Mouse (Mus musculus) lung, embryonic 16.5 days (tissue): ENCODE results near the gene Etl4. TPM values are rescaled to one million over a fixed set of nuclear protein-coding genes. Genes with fewer than 3 reads are reported as not detected.
"Not testable (repeated sequence)": the region's sequence is repeated elsewhere in the genome, so short reads cannot be mapped to it uniquely, and the experiment has no call there.

Experiments used
- ATAC-seq: fragments of 200-750 bp; cut with Nextera tagmentation; 2 replicates; pipeline ENCODE4 v1.8.0; 2017; ENCODE audit warnings: low read depth, mild to moderate bottlenecking, moderate library complexity
- H3K27ac ChIP-seq: fragments of 300-500 bp; sonication (generic); 2 replicates; pipeline ENCODE4 v1.5.1; 2014; ENCODE audit warnings: mild to moderate bottlenecking, control low read depth, low read length
- H3K27me3 ChIP-seq: fragments of 300-500 bp; sonication (generic); 2 replicates; pipeline ENCODE4 v1.6.1; 2014; ENCODE audit warnings: low read depth, low read length, mixed read lengths; ENCODE audit not compliant: control insufficient read depth, insufficient read depth
- H3K36me3 ChIP-seq: fragments of 300-500 bp; sonication (generic); 2 replicates; pipeline ENCODE4 v1.6.1; 2014; ENCODE audit warnings: low read length; ENCODE audit not compliant: control insufficient read depth, insufficient read depth
- H3K4me1 ChIP-seq: fragments of 300-500 bp; sonication (generic); replicated peaks from 2 replicates; pipeline ENCODE4 v1.6.1; 2014; ENCODE audit warnings: low read length, mixed read lengths; ENCODE audit not compliant: control insufficient read depth, insufficient read depth
- H3K4me2 ChIP-seq: fragments of 300-500 bp; sonication (generic); 2 replicates; pipeline ENCODE4 v1.6.1; 2014; ENCODE audit warnings: low read depth, low read length, control low read depth
- H3K4me3 ChIP-seq: fragments of 300-500 bp; sonication (generic); 2 replicates; pipeline ENCODE4 v1.5.1; 2014; ENCODE audit warnings: mild to moderate bottlenecking, low read length, control low read depth
- H3K9ac ChIP-seq: fragments of 300-500 bp; sonication (generic); 2 replicates; pipeline ENCODE4 v1.6.1; 2014; ENCODE audit warnings: low read length, control low read depth
- H3K9me3 ChIP-seq: fragments of 300-500 bp; sonication (generic); 2 replicates; pipeline ENCODE4 v1.6.1; 2016; ENCODE audit warnings: low read length; ENCODE audit not compliant: control insufficient read depth
- WGBS: fragments of 180-500 bp; shearing (Covaris S2); extraction: QIAGEN DNeasy Blood & Tissue Kit; methylation state at CpG from one replicate; pipeline ENCODE4 v1.1.7; 2014; 5-methylcytosine and 5-hydroxymethylcytosine counted together
- polyA plus RNA-seq: library from polyadenylated mRNA; unstranded; fragments of >200 nt; fragmentation: Nextera tagmentation; extraction: Ambion mirVana; gene quantifications from 2 replicates; pipeline ENCODE4 v1.2.1, GENCODE M21; 2015

Etl4 gene
- polyA plus RNA-seq, 1 experiment from 2014 or later, result 28.2 TPM

DNA sequence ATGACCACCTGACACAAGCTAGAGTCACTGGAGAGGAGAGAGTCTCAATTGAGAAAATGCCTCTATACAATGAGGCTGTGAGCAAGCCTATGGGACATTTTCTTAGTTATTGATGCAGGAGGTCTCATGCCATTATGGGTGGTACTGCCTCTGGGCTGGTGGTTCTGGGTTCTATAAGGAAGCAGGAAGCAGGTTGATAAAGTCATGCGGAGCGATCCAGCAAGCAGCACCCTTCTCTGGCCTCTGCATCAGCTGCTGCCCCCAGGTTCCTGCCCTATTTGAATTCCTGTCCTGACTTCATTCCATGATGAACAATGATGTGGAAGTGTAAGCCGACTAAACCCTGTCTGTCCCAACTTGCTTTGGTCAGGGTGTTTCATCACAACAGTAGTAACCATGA, 753.1 kb downstream of the Etl4 start:
- Histone ChIP-seq H3K27ac (no peak overlapping the region), H3K36me3 (peaks cover 2% of the 10 kb centered on the region; the same call in 1 of the 2 replicates), H3K4me3 (no peak overlapping the region), H3K27me3 (no peaks in the 10 kb centered on the region), H3K9ac (no peak overlapping the region), H3K4me2 (no peak overlapping the region), H3K4me1 (peaks cover 3% of the 10 kb centered on the region), H3K9me3 (no peaks in the 10 kb centered on the region)
- WGBS, result 85% methylated on average over 3 of the region's 3 CpGs
- no peak for ATAC-seq

DNA sequence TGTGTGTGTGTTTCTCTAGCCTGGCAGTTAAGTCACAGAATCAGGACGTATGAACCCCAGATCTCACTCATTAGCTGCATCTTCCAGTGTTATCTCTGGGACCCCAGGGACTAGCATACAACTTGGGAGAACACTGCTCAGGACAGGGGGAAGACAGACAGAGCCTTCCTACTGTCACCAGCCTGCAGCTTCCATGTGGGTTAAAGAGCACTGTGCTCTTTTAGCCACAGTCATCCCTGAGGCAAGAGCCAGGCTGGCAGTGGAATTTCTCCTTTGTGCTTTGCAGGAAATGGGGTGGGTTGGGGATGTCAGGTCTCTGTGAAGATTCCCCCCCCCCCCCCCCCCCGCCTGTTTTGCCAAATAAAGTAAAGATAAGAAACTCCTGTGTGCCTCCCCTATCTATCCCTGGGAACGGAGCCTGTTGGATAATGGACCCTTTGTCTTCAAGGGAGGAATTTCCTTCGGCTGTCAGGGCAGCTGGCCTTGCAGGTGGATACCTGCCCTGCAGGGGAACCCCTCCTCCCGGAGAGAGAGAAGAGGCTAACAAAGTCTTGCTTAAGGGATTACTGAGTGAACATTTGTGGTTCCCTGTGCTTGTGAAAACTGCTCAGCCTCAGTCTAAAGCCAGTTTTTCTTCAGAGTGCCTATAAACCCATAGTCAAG, 755.9 kb downstream of the Etl4 start:
- Histone ChIP-seq H3K36me3 (peaks cover 2% of the 10 kb centered on the region; the same call in 1 of the 2 replicates), H3K27ac (peak overlapping the region; percentile 21; the same call in 1 of the 2 replicates), H3K9me3 (no peaks in the 10 kb centered on the region), H3K27me3 (no peaks in the 10 kb centered on the region), H3K4me1 (peaks cover 3% of the 10 kb centered on the region; the same call in 1 of the 2 replicates), H3K4me3 (no peak overlapping the region), H3K4me2 (no peak overlapping the region), H3K9ac (no peak overlapping the region)
- whole genome bisulfite sequencing, result 26% methylated on average over 4 of the region's 5 CpGs
- ATAC-seq, result peak; percentile 67; the same call in 1 of the 2 replicates

DNA sequence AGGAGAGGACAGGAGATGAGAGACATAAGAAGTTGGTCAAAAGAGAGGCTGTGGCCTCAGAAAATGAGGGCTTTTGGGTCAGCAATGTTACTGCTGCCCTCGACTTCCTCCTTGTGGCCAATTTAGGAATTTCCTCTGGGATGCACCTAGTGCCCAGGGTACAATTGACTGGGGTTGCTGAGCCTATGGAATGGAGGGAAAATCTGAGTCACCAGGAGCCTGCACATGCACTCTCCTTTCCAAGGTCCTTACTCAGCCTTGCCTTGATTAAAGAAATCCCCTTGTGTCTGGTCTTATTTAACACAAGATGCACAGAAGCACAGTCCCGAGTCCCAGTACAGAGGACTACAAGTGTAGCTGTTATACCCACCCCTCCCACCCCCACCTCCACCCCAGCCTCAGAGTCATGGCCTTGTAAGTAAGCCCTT, 756.5 kb downstream of the Etl4 start:
- peaks cover 3% of the 10 kb centered on the region; the same call in 1 of the 2 replicates for H3K4me1 ChIP-seq
- no peaks in the 10 kb centered on the region for H3K9me3 ChIP-seq
- H3K4me2 ChIP-seq, result no peak overlapping the region
- no peak overlapping the region for H3K9ac ChIP-seq
- H3K27ac ChIP-seq, result peak overlapping the region; percentile 21; the same call in 1 of the 2 replicates
- peaks cover 2% of the 10 kb centered on the region; the same call in 1 of the 2 replicates for H3K36me3 ChIP-seq
- 44% methylated on average over 2 of the region's 2 CpGs for WGBS
- no peak overlapping the region for H3K4me3 ChIP-seq
- H3K27me3 ChIP-seq, result no peaks in the 10 kb centered on the region
- peak; percentile 59; the same call in 1 of the 2 replicates for ATAC-seq

DNA sequence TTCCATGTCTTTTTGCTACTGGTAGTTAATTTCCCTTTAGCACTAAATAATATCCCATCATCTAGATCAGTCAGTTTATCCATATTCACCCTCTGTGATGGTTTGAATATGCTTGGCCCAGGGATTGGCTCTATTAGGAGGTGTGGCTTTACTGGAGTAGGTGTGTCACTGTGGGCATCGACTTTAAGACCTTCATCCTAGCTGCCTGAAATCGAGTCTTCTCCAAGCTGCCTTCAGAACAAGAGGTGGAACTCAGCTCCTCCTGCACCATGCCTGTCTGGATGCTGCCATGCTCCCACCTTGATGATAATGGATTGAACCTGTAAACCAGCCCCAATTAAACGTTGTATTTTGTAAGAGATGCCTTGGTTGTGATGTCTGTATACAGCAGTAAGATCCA, 758.3 kb downstream of the Etl4 start:
- Histone ChIP-seq H3K27ac (no peak overlapping the region), H3K9me3 (no peaks in the 10 kb centered on the region), H3K4me3 (no peak overlapping the region), H3K27me3 (no peaks in the 10 kb centered on the region), H3K4me1 (peaks cover 3% of the 10 kb centered on the region; the same call in 1 of the 2 replicates), H3K36me3 (no peaks in the 10 kb centered on the region), H3K4me2 (no peak overlapping the region), H3K9ac (no peak overlapping the region)
- WGBS, result 84% methylated on average over 3 of the region's 3 CpGs
- ATAC-seq, result no peak

DNA sequence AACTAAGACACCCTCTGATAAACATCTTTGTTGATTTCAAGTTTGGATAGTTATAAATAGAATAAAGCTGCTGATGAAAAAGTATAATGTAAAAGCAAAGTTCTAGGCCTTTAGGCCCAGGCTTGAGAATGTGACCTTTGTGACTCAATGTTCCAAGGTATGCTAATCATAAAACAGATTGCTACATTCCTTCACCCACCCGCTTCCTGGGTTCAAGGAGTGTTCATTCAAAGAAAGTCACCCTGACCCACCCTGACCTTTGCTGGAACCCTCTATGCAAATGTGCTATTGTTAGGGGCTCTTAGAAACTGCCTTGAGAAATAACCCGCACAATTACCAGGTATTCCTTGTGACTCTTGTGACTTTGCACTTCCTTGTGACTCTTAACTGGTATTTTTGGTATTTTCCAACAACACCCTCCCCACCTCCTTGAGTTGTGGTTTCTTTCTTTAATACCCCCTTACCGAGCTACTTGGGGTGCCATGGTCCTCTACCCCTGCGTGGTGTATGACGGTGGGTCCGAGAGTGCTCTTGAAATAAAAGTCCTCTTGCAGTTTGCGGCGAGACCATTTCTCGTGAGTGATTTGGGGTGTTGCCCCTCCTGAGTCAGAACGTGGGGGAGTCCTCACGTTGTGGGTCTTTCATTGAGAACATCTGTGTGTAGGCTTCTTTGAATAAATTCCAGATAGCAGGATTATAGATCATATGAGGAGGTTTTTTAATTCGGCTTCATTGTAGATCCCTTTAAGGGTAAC, 758.9 kb downstream of the Etl4 start:
- H3K4me2 ChIP-seq, H3K27me3 ChIP-seq, H3K9ac ChIP-seq, H3K4me1 ChIP-seq, H3K36me3 ChIP-seq, ATAC-seq, H3K9me3 ChIP-seq, H3K27ac ChIP-seq, H3K4me3 ChIP-seq: not testable (repeated sequence)
- 79% methylated on average over 12 of the region's 12 CpGs for WGBS

DNA sequence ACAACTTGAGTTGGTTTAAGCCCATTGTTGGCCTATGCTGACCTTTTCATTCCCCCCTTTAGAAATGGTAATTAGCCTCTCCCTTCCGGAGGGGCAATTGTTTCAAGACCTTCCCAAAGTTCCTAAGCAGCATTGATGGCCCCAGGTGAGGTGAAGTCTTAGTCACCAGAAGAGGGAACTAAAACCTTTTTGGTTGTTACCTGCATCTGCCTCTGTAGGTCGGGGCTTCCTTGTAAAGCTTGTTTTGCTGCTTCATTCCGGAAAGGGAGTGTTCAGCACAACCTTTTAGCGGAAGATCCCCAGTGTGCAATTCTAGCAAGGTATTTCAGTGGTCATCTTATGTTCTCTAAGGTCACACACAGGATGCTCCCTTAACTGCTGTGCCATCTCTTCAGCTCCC, 759.8 kb downstream of the Etl4 start:
- peaks cover 3% of the 10 kb centered on the region; the same call in 1 of the 2 replicates for H3K4me1 ChIP-seq
- no peaks in the 10 kb centered on the region for H3K36me3 ChIP-seq
- no peak overlapping the region for H3K27ac ChIP-seq
- no peak overlapping the region for H3K4me2 ChIP-seq
- no peak overlapping the region for H3K9ac ChIP-seq
- ATAC-seq, result no peak
- 80% methylated on average over 4 of the region's 4 CpGs for WGBS
- H3K27me3 ChIP-seq, result no peaks in the 10 kb centered on the region
- no peak overlapping the region for H3K4me3 ChIP-seq
- H3K9me3 ChIP-seq, result no peaks in the 10 kb centered on the region

DNA sequence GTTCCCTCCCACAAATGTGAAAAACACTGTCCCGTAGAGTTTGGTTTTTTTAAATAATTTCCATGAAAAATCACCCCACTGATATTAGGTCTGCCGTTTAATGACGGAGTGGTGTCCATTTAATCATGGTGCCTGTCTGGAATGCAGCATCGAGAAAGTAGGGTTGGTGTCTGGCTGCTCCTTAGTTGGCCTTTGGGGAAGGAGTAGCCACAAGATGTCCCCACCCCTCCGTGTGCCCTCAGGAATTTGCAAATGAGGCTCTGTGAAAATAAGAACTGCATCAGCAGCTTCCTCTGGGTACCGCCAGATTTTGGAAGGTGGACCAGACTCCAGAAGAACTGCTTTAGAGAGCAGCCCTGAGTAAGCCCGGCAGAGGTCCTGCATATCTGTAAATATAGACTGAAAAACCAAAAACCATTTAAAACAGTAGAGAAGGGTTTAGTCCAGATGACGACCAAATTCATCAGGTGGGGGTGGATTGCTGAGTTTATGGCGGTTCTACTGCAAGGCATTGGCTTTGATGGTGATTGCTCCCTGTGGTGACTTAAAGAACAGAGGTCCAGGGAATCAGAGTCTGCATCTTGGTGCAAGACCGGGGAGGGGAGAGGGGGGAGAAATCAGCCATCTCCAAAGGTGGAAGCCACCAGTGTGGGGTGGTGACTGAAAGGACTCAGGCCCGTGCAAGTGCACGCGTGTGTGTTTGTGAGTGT, 762.1 kb downstream of the Etl4 start:
- Histone ChIP-seq H3K36me3 (no peaks in the 10 kb centered on the region), H3K9me3 (no peaks in the 10 kb centered on the region), H3K9ac (no peak overlapping the region), H3K4me1 (no peaks in the 10 kb centered on the region), H3K27me3 (no peaks in the 10 kb centered on the region), H3K4me3 (no peak overlapping the region), H3K4me2 (no peak overlapping the region), H3K27ac (no peak overlapping the region)
- no peak for ATAC-seq
- 54% methylated on average over 13 of the region's 13 CpGs for WGBS

DNA sequence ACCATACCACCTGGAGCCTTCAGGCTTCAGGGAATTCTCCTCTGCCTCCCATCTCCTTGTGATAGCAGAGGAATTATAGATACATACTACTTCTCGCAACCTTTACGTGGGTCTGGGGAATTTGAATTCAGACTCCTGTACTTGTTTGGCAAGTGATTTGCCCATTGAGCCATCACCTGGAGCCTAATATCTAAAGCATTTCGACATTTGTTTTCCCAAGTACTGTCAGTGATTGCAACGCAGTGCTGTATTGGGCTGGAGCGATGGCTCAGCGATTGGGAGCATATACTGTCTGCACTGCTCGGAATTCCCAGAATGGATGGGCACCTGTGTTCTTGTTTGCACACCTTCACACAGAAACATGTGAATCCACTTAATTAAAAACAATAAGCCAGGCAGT, 762.7 kb downstream of the Etl4 start:
- H3K27ac ChIP-seq, result no peak overlapping the region
- ATAC-seq, result no peak
- H3K36me3 ChIP-seq, result no peaks in the 10 kb centered on the region
- H3K4me2 ChIP-seq, result no peak overlapping the region
- H3K9ac ChIP-seq, result no peak overlapping the region
- H3K4me1 ChIP-seq, result no peaks in the 10 kb centered on the region
- WGBS, result 87% methylated on average over 7 of the region's 7 CpGs
- no peak overlapping the region for H3K4me3 ChIP-seq
- no peaks in the 10 kb centered on the region for H3K9me3 ChIP-seq
- no peaks in the 10 kb centered on the region for H3K27me3 ChIP-seq
